Mouse (Mus musculus): Measurements from ENCODE around the gene Slc2a9. TPM values are rescaled to one million over a fixed set of nuclear protein-coding genes. Genes with fewer than 3 reads are reported as not detected.
A peak's percentile ranks its signal among the peaks of the same experiment; 100 is the strongest.

The Slc2a9 gene
- total and polyA plus RNA-seq, 3 experiments = 1.6 to 2.8 (median 2.3) TPM

DNA sequence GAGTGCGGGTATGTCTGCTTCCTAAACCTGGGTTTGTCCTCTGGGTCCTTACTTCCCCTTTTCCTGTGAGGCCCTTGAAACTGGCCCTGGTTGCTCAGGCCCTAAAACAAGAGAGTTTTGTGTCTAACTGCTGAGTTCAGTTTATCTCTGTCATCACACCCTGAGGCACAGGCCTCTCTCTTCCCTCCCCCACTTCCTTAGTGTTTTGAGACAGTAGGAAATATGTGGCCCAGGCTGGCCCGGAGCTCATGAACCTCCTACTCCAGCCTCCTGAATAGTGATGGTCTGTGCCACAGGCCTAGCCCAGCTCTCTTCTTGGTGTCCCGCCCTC lies 2.5 kb upstream of the Slc2a9 start:
- H3K4me3 ChIP-seq (replicated peaks in 1 of 3; ENCODE audit: low read depth in 2 of 3, low read length in 2 of 3, poor library complexity in 1 of 3) = no peak overlapping the region
- no peaks in the 10 kb centered on the region for H3K36me3 ChIP-seq (replicated peaks in 1 of 2; ENCODE audit: control insufficient read depth in 1 of 2, insufficient read depth in 1 of 2, low read length in 1 of 2)
- TF ChIP-seq ZMIZ1 (IDR thresholded peaks at IDR 0.05; ENCODE audit: low read depth, low read length) (no peak), JUN (IDR thresholded peaks at IDR 0.05; ENCODE audit: insufficient read depth, low read depth, low read length) (no peak), EP300 (IDR thresholded peaks at IDR 0.05; ENCODE audit: low read length) (no peak), MAFK (IDR thresholded peaks at IDR 0.05; ENCODE audit: insufficient replicate concordance, low read length) (no peak), BHLHE40 (IDR thresholded peaks at IDR 0.05; ENCODE audit: low read depth, low read length) (no peak), SIN3A (IDR thresholded peaks at IDR 0.05; ENCODE audit: low read length) (no peak), NELFE (IDR thresholded peaks at IDR 0.05; ENCODE audit: low read depth, low read length) (no peak), TBP (conservative IDR thresholded peaks at IDR 0.05; ENCODE audit: low read depth, low read length) (no peak), GABPA (IDR thresholded peaks at IDR 0.05; ENCODE audit: insufficient replicate concordance, low read depth, low read length) (no peak), ELF1 (IDR thresholded peaks at IDR 0.05; ENCODE audit: low read depth, low read length) (no peak), POLR2A (IDR thresholded peaks at IDR 0.05; ENCODE audit: low read depth, low read length) (no peak)
- H3K4me1 ChIP-seq (ENCODE audit: control insufficient read depth in 1 of 2, insufficient read depth in 2 of 2) = peaks cover 0 to 25% of the 10 kb centered on the region in 2 experiments; a peak in 2 of 4 replicates
- in situ Hi-C loops (cut with MboI; ENCODE audit: low pct_ligation_motif_present, low pct_unique_long_range_greater_than_20kb, low sequenced_read_pairs) = loop anchor here (10.0 kb wide), 1 partner anchor 201 kb away; no protein-coding TSS in a partner anchor
- H3K27ac ChIP-seq (ENCODE audit: insufficient read depth, low read depth) = no peak overlapping the region
- dilution Hi-C loops (cut with MboI; ENCODE audit: extremely low pct_ligation_motif_present, extremely low pct_unique_long_range_greater_than_20kb, low sequenced_read_pairs) = no loop called here
- DNase-seq (ENCODE audit: extremely low read depth) = peak; percentile 53
- H3K27me3 ChIP-seq (replicated peaks) = no peaks in the 10 kb centered on the region
- H3K9me3 ChIP-seq (replicated peaks; ENCODE audit: low read length) = no peaks in the 10 kb centered on the region
- no peak overlapping the region for H3K4me2 ChIP-seq (ENCODE audit: insufficient read depth, low read depth, poor library complexity, severe bottlenecking)
- H3K9ac ChIP-seq (ENCODE audit: insufficient read depth, low read depth) = no peak overlapping the region
- no peaks in the 10 kb centered on the region for H3K79me2 ChIP-seq (replicated peaks; ENCODE audit: control insufficient read depth, extremely low read depth, insufficient read depth, poor library complexity, severe bottlenecking)

DNA sequence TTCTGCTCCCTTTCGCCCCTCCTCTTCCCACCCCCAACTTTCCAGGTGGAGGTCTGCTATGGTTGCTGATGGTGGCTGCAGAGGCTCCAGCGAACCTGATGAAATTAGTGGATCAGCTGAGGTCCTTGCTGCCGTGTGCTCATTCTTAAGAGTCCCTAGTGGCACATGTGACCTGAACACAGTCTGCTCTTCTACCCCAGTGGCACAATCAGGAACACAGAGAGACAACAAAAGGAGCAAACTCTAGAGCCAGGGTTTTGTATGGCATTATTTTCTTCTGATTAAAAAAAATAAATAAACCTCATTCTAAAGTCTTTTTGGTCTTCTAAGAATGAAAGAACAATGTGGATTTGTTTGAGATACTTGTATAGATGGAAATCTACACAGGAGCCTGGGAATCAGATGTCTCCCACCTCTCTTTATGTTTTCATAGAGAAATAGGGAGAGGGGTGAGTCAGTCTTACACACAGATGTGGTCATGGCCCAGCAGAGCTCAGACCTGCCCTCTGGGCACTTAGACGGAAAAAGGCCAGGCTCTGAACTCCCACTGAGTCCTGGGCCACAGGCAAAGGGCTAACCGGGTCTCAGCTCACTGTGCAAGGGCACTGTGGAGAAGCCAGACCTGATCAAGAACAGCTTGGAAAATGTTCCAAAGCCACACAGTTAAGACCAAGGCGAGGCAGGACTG lies 1.9 kb upstream of the Slc2a9 start:
- Histone ChIP-seq H3K36me3 (replicated peaks in 1 of 2; ENCODE audit: control insufficient read depth in 1 of 2, insufficient read depth in 1 of 2, low read length in 1 of 2) (no peaks in the 10 kb centered on the region), H3K4me2 (ENCODE audit: insufficient read depth, low read depth, poor library complexity, severe bottlenecking) (no peak overlapping the region), H3K9ac (ENCODE audit: insufficient read depth, low read depth) (no peak overlapping the region), H3K4me1 (ENCODE audit: control insufficient read depth in 1 of 2, insufficient read depth in 2 of 2) (peaks cover 0 to 29% of the 10 kb centered on the region in 2 experiments; a peak in 2 of 4 replicates), H3K79me2 (replicated peaks; ENCODE audit: control insufficient read depth, extremely low read depth, insufficient read depth, poor library complexity, severe bottlenecking) (no peaks in the 10 kb centered on the region), H3K9me3 (replicated peaks; ENCODE audit: low read length) (no peaks in the 10 kb centered on the region), H3K27ac (ENCODE audit: insufficient read depth, low read depth) (no peak overlapping the region), H3K27me3 (replicated peaks) (no peaks in the 10 kb centered on the region), H3K4me3 (replicated peaks in 1 of 3; ENCODE audit: low read depth in 2 of 3, low read length in 2 of 3, poor library complexity in 1 of 3) (no peak overlapping the region)
- in situ Hi-C loops (cut with MboI; ENCODE audit: low pct_ligation_motif_present, low pct_unique_long_range_greater_than_20kb, low sequenced_read_pairs) = loop anchor here (10.0 kb wide), 1 partner anchor 200 kb away; no protein-coding TSS in a partner anchor
- dilution Hi-C loops (cut with MboI; ENCODE audit: extremely low pct_ligation_motif_present, extremely low pct_unique_long_range_greater_than_20kb, low sequenced_read_pairs) = no loop called here
- peak; percentile 17 for DNase-seq (ENCODE audit: extremely low read depth)
- TF ChIP-seq USF2 (conservative IDR thresholded peaks at IDR 0.05; ENCODE audit: low read depth, low read length) (no peak), PAX5 (IDR thresholded peaks at IDR 0.05; ENCODE audit: low read length) (no peak), ETS1 (conservative IDR thresholded peaks at IDR 0.05; ENCODE audit: low read depth, low read length) (no peak), E2F4 (IDR thresholded peaks at IDR 0.05; ENCODE audit: insufficient replicate concordance, low read depth, low read length) (no peak)

Data from CH12.LX (cell line).